Mouse (Mus musculus): ENCODE results near the gene Cldn19.

Cldn19 gene

DNA sequence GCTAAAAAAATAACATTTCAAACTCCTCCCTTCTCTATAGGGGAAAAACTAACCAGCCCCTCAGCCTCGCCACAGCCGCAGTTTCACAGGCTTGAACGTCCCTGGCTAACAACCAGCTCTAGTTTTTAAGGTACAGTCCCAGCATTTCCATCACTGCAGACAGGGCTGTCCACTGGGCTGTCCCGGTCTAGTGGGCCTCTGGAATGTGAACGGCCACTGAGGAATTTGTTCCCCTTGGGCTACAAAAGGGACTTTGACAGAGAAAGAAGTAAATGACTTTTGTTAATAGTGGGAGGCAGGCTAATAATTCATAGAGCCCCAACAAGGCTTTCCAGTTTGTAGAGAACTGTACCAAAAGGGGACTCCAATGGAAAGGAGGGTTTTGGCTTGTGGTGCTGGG is 50.2 kb downstream of the Cldn19 start:
- CTCF ChIA-PET, result interaction anchor here in 3 of 4 experiments (0.7 to 1.6 kb wide), 3 partner anchors 26 to 67 kb away, joined by 3 to 8 read pairs (median 4); no protein-coding TSS in a partner anchor
- POLR2A ChIA-PET, result interaction anchor here in 3 of 4 experiments (0.8 to 21.1 kb wide), 15 partner anchors 8 to 136 kb away, joined by 3 to 448 read pairs (median 9); partner anchors contain the start of genes Ybx1 (in 3 of the 3), Ppih (in 2 of the 3), AU022252 (in 1 of the 3) and P3h1 (in 1 of the 3)
